Mouse (Mus musculus): ENCODE measurements at regions not wholly inside any gene's neighbourhood (a gene's known extent, or its start where the extent isn't known, plus 50 kb on each side); places are given as distances from the start of the nearest gene placed in this dataset.

GRCm38 (mm10) chr2:47945061-47945460 is 868.8 kb upstream of the Acvr2a start:
- ATAC-seq (ENCODE audit: low TSS enrichment), result no peak

DNA sequence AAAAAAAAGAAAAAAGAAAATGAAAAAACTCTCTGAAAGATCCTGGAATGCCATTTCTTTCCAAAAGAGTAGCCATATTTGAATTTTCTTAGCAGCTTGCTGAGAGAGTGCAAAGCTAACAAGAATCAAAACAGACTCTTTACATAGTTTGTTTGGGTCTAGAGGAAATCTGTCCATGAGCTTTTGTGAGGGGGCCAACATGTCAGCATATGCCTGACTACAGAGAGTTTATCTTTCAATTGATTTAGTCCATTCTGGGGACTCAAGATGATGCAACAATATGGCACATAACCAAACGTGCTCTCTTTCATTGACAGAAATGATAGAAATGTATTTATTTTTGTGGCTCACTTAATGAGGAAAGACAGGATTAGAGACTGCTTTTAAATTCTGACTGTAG is 822.8 kb upstream of the Acvr2a start:
- ATAC-seq (ENCODE audit: low TSS enrichment), result no peak

GRCm38 (mm10) chr2:47994185-47994584 is 819.7 kb upstream of the Acvr2a start:
- ATAC-seq (ENCODE audit: low TSS enrichment), result no peak

DNA sequence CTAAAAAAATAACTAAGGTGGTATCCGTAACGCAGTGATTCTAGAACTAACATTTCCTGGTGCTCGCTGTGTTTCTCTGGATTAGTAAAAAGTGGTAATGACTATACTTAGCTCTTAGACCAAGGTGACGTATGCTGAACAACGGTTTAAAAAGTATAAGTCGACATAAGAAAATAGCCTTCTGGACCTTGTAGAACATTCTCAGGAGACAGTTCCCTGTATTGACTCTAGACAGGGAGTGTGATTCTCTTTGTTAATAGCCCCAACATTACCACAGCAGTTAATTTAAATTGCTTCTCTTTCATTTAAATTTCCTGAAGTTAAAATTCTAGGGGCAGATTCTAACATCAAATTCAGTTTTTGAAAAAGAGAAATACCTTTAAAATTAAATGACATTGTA is 812.7 kb upstream of the Acvr2a start:
- ATAC-seq (ENCODE audit: low TSS enrichment), result no peak

GRCm38 (mm10) chr2:48001800-48002507 is 812.0 kb upstream of the Acvr2a start:
- ATAC-seq (ENCODE audit: low TSS enrichment), result peak; percentile 87

GRCm38 (mm10) chr2:48010308-48010707 is 803.6 kb upstream of the Acvr2a start:
- ATAC-seq (ENCODE audit: low TSS enrichment), result no peak

GRCm38 (mm10) chr2:48027559-48027958 is 786.4 kb upstream of the Acvr2a start:
- no peak for ATAC-seq (ENCODE audit: low TSS enrichment)

DNA sequence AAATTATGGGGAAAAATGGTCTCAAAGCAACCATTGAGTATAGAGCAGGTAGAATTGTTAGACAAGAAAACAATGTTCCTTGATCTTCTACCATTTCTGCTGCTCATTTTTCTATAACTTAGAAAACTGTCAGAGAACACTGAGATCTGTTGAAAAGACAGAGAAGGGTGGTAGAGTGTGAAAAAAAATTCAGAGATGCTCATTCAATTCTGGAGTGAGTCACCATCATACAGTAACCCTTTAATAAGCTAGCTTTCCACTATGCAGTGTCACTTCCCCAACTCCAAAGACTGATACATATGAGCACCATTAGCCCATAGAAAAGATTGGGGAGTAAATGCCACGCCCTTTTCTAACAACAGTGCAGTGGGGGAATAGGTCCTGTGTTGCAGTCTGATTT is 752.5 kb upstream of the Acvr2a start:
- peak; percentile 90 for ATAC-seq (ENCODE audit: low TSS enrichment)

GRCm38 (mm10) chr2:48063436-48063835 is 750.5 kb upstream of the Acvr2a start:
- peak; percentile 91 for ATAC-seq (ENCODE audit: low TSS enrichment)

DNA sequence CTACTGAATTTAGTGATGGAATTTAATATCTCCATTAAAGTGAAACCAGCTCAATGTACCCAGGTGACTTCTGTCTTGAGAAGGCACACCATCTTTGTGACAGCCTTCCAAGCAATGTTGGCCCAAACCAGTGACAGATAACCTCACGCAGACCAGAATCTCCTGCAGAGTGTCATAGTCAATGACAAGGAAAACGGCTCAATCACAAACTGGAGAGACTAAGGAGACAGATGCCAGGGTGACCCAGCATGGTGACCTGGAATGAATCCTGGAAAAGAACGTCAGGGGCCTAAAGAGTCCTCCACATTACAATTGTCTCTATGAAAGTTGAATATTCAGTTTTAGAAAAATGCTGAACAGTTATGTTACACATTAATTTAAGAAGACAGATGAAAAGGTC is 748.7 kb upstream of the Acvr2a start:
- ATAC-seq (ENCODE audit: low TSS enrichment), result no peak

GRCm38 (mm10) chr2:48082120-48082799 is 731.6 kb upstream of the Acvr2a start:
- ATAC-seq (ENCODE audit: low TSS enrichment), result no peak

GRCm38 (mm10) chr2:48098287-48098686 is 715.6 kb upstream of the Acvr2a start:
- no peak for ATAC-seq (ENCODE audit: low TSS enrichment)

GRCm38 (mm10) chr2:48098931-48099531 is 714.9 kb upstream of the Acvr2a start:
- peak; percentile 93 for ATAC-seq (ENCODE audit: low TSS enrichment)

GRCm38 (mm10) chr2:48123662-48124061 is 690.2 kb upstream of the Acvr2a start:
- ATAC-seq (ENCODE audit: low TSS enrichment), result peak; percentile 74

- no peak for ATAC-seq (ENCODE audit: low TSS enrichment)
These were observed 675.8 kb upstream of the Acvr2a start for GRCm38 (mm10) chr2:48138051-48138611.

- no peak for ATAC-seq (ENCODE audit: low TSS enrichment)
These were observed 672.6 kb upstream of the Acvr2a start for GRCm38 (mm10) chr2:48141281-48141680.

DNA sequence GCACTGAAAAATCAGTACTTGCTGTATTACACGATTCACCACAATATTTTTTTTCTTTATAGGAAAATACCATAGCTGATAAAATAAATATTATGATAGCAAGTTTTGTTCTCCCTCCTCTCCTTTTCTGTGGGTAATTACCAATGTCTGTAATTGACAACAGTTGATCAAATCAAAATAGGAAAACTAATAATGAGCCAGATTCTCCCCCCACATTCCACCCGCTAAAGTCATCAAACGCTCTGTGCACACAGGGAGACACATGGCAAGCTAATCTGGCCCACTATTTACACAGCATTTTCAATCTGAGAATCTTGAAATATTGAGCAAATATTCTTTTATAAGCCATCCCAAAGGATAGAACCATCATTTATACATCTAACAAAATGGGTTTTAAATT is 659.2 kb upstream of the Acvr2a start:
- ATAC-seq (ENCODE audit: low TSS enrichment), result no peak

GRCm38 (mm10) chr2:48172626-48173025 is 641.3 kb upstream of the Acvr2a start:
- no peak for ATAC-seq (ENCODE audit: low TSS enrichment)

GRCm38 (mm10) chr2:48186161-48186560 is 627.7 kb upstream of the Acvr2a start:
- no peak; the same call in 1 of the 2 replicates for ATAC-seq (ENCODE audit: low TSS enrichment)

GRCm38 (mm10) chr2:48186609-48187008 is 627.3 kb upstream of the Acvr2a start:
- peak; percentile 85 for ATAC-seq (ENCODE audit: low TSS enrichment)

GRCm38 (mm10) chr2:48211804-48212203 is 602.1 kb upstream of the Acvr2a start:
- ATAC-seq (ENCODE audit: low TSS enrichment), result no peak

DNA sequence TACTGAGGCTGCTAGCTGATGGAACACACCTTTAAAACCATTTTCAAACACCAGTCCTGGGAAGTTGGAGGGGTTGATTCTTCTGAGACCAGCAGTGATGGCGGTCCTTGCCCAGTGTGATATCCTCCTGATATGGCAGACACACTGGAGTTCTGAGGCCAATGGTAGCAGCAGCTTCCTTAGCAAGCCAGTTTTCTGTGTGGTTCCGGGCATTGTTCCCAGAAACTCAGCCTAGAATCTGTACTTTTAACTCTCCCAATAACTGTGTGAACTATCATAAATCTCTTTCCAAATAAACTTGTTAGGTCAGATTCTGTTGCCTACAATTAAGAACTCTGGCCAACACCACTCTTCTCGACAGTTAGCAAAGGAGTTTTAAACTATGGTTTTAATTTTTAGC is 593.1 kb upstream of the Acvr2a start:
- ATAC-seq (ENCODE audit: low TSS enrichment), result no peak

Data from frontal cortex, adult (tissue).